Mouse (Mus musculus) lung, embryonic 14.5 days (tissue): ENCODE measurements at regions not wholly inside any gene's neighbourhood (a gene's known extent, or its start where the extent isn't known, plus 50 kb on each side); places are given as distances from the start of the nearest gene placed in this dataset.

ENCODE experiments used
- ATAC-seq: fragments of 200-750 bp; cut with Nextera tagmentation; 2 replicates; pipeline ENCODE4 v1.8.0; 2017; ENCODE audit warnings: mild to moderate bottlenecking, moderate TSS enrichment, moderate library complexity; ENCODE audit not compliant: insufficient read depth
- DNase-seq: peaks from one replicate; pipeline ENCODE4 v3.0.0-alpha.2; 2015
- H3K27ac ChIP-seq: fragments of 300-500 bp; sonication (generic); 2 replicates; pipeline ENCODE4 v1.5.1; 2014; ENCODE audit warnings: low read depth, mild to moderate bottlenecking, moderate library complexity
- H3K27me3 ChIP-seq: fragments of 300-500 bp; sonication (generic); 2 replicates; pipeline ENCODE4 v1.6.1; 2014; ENCODE audit warnings: low read length, control low read depth; ENCODE audit not compliant: insufficient read depth
- H3K36me3 ChIP-seq: fragments of 300-500 bp; sonication (generic); 2 replicates; pipeline ENCODE4 v1.6.1; 2014; ENCODE audit warnings: control low read depth; ENCODE audit not compliant: insufficient read depth
- H3K4me1 ChIP-seq: fragments of 300-500 bp; sonication (generic); 2 replicates; pipeline ENCODE4 v1.6.1; 2014; ENCODE audit warnings: antibody characterized with exemption, control low read depth; ENCODE audit not compliant: insufficient read depth
- H3K4me2 ChIP-seq: fragments of 300-500 bp; sonication (generic); 2 replicates; pipeline ENCODE4 v1.6.1; 2014; ENCODE audit warnings: mild to moderate bottlenecking
- H3K4me3 ChIP-seq: fragments of 300-500 bp; sonication (generic); 2 replicates; pipeline ENCODE4 v1.5.1; 2014; ENCODE audit warnings: low read depth, low read length
- H3K9ac ChIP-seq: fragments of 300-500 bp; sonication (generic); 2 replicates; pipeline ENCODE4 v1.6.1; 2014
- H3K9me3 ChIP-seq: fragments of 300-500 bp; sonication (generic); 2 replicates; pipeline ENCODE4 v1.6.1; 2016; ENCODE audit warnings: low read depth, low read length, control low read depth
- CTCF ChIP-seq: IDR thresholded peaks from 2 replicates; pipeline ENCODE4 v1.5.1; 2016; ENCODE audit warnings: antibody characterized with exemption, low read depth
- WGBS: fragments of 180-500 bp; shearing (Covaris S2); extraction: QIAGEN DNeasy Blood & Tissue Kit; methylation state at CpG from one replicate; pipeline ENCODE4 v1.1.7; 2014; 5-methylcytosine and 5-hydroxymethylcytosine counted together

DNA sequence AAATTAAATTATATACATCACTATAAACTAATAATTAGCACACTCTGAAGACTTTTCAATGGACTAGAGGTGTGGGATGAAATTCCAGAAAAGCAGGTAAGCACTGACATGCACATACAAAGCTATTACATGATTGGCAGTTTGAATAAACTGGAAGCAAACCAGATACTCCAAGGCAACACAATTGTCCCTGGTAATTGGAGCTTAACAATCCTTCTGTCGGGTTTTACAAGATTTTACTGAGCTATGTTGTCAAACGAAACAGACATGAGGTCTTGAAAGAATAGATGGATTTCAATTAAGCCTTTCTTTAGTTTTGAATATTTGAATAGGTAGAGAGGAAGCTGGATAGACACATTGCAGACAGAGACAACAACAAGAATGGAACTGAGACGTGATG, 273.9 kb upstream of the Ctso start:
- H3K9me3 ChIP-seq, result no peaks in the 10 kb centered on the region
- H3K27me3 ChIP-seq, result no peaks in the 10 kb centered on the region
- H3K36me3 ChIP-seq, result no peaks in the 10 kb centered on the region
- TF ChIP-seq CTCF, result no peak
- 50% methylated on average over 3 of the region's 3 CpGs for WGBS
- DNase-seq, result no peak
- no peaks in the 10 kb centered on the region for H3K4me1 ChIP-seq
- H3K9ac ChIP-seq, result no peak overlapping the region
- no peak overlapping the region for H3K27ac ChIP-seq
- no peak overlapping the region for H3K4me2 ChIP-seq
- no peak overlapping the region for H3K4me3 ChIP-seq
- no peak for ATAC-seq

DNA sequence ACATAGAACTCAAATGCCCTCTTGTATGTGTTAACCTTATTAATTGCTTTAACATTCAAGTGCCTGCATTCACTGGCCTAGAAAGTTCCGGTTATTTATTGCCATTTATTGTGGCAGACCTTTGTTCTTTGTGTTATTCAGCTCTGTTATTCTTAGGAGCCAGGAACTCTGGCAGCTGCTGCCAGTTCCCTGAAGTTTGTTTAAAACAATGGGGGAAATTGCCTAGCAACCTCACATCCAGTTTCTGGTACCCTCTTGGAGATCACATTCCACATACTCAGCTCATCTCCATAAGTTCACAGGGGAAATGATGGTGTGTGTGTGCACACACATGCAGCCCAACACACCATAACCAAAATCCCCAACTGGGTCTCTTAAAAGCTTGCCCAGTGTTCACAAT, 270.8 kb upstream of the Ctso start:
- Histone ChIP-seq H3K4me1 (no peaks in the 10 kb centered on the region), H3K9me3 (no peaks in the 10 kb centered on the region), H3K27ac (no peak overlapping the region), H3K36me3 (no peaks in the 10 kb centered on the region), H3K4me3 (no peak overlapping the region), H3K27me3 (no peaks in the 10 kb centered on the region), H3K9ac (no peak overlapping the region), H3K4me2 (no peak overlapping the region)
- 32% methylated on average over 1 of the region's 1 CpGs for WGBS
- ATAC-seq (no peak), DNase-seq (peak; percentile 3)
- no peak for TF ChIP-seq CTCF

DNA sequence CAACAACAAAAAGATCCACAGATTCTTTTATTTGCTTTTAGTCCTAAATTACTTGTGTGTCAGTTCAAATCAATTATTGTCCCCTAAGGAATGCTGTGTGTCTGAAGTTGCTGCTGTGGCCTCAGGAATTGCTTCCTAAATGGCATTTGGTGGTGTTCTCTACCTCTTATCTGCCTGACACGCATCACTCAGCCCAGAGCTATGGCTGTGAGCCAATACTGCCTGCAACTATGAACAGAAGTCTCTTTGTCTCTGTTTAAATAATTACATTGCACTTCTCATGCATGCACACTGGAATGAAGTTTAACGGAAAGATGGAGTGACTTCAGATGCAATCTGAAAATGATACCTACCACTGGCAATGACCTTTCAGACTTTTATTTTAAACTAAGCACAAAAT, 266.1 kb upstream of the Ctso start:
- peak; percentile 80 for DNase-seq
- no peak overlapping the region for H3K9ac ChIP-seq
- H3K27ac ChIP-seq, result no peak overlapping the region
- no peak for TF ChIP-seq CTCF
- no peaks in the 10 kb centered on the region for H3K27me3 ChIP-seq
- ATAC-seq, result peak; percentile 80; the same call in 1 of the 2 replicates
- no peak overlapping the region for H3K4me2 ChIP-seq
- no peaks in the 10 kb centered on the region for H3K4me1 ChIP-seq
- H3K36me3 ChIP-seq, result no peaks in the 10 kb centered on the region
- WGBS, result 36% methylated on average over 2 of the region's 2 CpGs
- H3K9me3 ChIP-seq, result no peaks in the 10 kb centered on the region
- no peak overlapping the region for H3K4me3 ChIP-seq

DNA sequence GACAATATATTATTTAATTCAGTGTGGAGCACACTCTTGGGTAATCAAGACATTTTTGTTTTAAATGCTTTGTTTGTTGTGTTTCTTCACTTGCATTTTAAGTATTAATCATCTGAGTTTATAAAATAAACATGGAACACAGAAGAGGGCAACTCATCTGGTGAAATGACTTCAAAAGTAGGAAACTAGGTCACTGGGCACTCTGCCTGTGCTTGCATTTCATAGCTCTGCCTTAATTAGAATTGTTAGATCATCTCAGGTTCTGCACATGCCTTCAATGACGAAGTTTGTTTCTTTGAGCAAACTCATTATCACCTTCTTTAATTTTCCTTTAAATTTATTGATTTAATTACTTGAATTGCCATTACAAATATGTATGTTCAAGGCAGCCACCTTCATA, 255.8 kb upstream of the Ctso start:
- Histone ChIP-seq H3K9me3 (no peaks in the 10 kb centered on the region), H3K4me1 (no peaks in the 10 kb centered on the region), H3K9ac (no peak overlapping the region), H3K4me3 (no peak overlapping the region), H3K4me2 (no peak overlapping the region), H3K27ac (no peak overlapping the region), H3K27me3 (no peaks in the 10 kb centered on the region), H3K36me3 (no peaks in the 10 kb centered on the region)
- no peak for TF ChIP-seq CTCF
- no peak for ATAC-seq
- 61% methylated on average over 1 of the region's 1 CpGs for WGBS
- no peak for DNase-seq

DNA sequence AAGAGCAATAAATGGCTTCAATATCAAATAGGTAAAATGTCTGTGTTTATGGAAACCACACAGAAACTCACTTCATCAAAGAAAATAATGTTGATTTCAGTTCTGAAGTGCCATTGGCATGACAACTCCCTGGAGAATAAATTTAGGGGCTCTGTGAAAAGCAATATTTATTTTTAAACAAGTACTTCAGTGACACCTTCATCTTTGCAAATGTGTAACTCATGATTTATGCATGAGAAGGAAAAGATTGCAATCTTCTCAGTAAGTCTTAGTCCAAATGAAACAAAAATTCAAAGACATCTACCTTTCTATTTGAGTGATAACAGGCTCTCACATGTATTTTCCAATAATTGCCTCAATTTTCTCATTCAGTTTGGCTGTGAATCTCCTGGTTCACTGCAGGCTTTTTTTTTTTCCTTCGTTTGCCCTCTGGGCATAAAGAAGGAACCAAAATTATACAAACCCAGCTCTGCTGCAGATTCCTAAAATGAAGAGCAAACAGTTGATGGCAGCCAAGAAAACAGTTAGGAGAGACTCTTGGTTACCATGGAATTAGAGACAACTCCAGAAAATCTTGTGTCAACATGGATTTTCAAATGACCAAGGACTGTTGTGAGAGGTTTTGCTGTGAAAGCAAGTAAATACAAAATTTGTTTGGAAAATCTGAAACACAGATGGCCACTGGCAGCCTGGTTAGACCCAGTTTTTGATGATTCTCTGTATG, 230.3 kb upstream of the Ctso start:
- Histone ChIP-seq H3K9ac (no peak overlapping the region), H3K4me2 (no peak overlapping the region), H3K27ac (no peak overlapping the region), H3K27me3 (no peaks in the 10 kb centered on the region), H3K4me1 (no peaks in the 10 kb centered on the region), H3K9me3 (no peaks in the 10 kb centered on the region), H3K36me3 (no peaks in the 10 kb centered on the region), H3K4me3 (no peak overlapping the region)
- no peak for TF ChIP-seq CTCF
- 32% methylated on average over 1 of the region's 1 CpGs for WGBS
- DNase-seq (peak; percentile 1), ATAC-seq (no peak)

DNA sequence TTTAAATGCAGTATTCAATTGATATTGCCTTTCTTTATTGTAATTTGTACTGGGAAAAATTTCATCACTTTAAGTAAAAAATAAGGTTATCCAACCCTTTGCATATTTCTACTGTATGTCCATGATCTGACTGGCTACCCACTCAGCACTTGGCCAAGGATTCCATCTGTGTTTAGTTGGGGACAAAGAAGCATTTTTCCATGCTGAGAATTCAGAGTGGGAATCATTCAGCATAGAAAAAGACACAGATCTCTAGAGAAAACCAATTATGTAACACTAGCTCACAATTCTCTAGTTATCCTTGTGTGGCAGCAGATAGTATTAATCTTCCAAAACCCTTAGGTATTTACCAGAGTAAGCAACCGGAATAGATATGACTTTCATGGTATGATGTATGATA, 213.5 kb upstream of the Ctso start:
- Histone ChIP-seq H3K9me3 (no peaks in the 10 kb centered on the region), H3K4me2 (no peak overlapping the region), H3K4me3 (no peak overlapping the region), H3K4me1 (no peaks in the 10 kb centered on the region), H3K36me3 (no peaks in the 10 kb centered on the region), H3K9ac (no peak overlapping the region), H3K27me3 (no peaks in the 10 kb centered on the region), H3K27ac (no peak overlapping the region)
- 88% methylated on average over 1 of the region's 1 CpGs for WGBS
- DNase-seq (no peak), ATAC-seq (no peak)
- no peak for TF ChIP-seq CTCF

DNA sequence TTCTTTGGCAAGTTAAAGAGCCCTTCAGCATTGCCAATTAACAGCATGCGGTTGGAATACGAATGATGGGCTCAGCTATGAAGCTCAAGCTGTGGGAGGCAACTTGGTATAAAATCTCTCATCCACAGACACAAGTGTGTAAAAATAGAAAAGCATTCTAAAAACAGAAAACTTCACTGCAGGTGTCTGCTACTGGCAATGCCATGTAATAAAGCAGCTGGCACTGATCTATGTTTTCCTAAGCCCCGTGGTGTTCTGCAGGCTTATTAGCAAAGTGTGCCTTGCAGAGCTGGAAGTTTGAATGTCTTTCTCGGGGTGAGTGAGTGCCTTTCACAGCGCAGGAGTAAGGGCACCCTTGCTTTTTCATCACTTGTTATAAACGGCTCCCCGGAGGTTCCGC, 196.9 kb upstream of the Ctso start:
- Histone ChIP-seq H3K4me3 (no peak overlapping the region), H3K27ac (no peak overlapping the region), H3K9me3 (no peaks in the 10 kb centered on the region), H3K9ac (no peak overlapping the region), H3K27me3 (no peaks in the 10 kb centered on the region), H3K36me3 (no peaks in the 10 kb centered on the region), H3K4me2 (no peak overlapping the region), H3K4me1 (no peaks in the 10 kb centered on the region)
- TF ChIP-seq CTCF, result no peak
- DNase-seq (no peak), ATAC-seq (no peak)
- 57% methylated on average over 8 of the region's 8 CpGs for WGBS

DNA sequence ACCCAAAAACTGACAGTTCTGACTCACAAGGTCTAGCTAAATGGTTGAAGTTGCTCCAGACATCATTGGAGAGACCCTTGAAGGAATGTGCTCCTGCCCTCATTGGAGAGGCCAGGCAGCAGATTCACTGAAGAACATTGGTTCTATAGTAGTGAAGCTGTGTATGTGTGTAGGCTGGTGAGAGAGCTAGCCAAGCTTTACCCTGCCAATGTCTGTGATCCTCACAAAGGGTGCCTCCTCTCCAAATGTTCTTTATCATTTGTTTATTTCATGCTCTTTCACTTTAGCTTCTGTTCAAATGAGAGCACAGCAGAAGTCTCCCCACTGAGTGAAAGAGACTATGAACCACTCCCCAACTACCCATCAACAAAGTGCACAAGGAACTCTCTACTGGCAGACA, 195.6 kb upstream of the Ctso start:
- Histone ChIP-seq H3K9ac (no peak overlapping the region), H3K4me1 (no peaks in the 10 kb centered on the region), H3K27me3 (no peaks in the 10 kb centered on the region), H3K27ac (no peak overlapping the region), H3K9me3 (no peaks in the 10 kb centered on the region), H3K4me2 (no peak overlapping the region), H3K36me3 (no peaks in the 10 kb centered on the region), H3K4me3 (no peak overlapping the region)
- DNase-seq (no peak), ATAC-seq (no peak)
- TF ChIP-seq CTCF, result no peak
